Mouse (Mus musculus) C3H10T1/2 (cell line): ENCODE data around the gene Polr3h. TPM values are rescaled to one million over a fixed set of nuclear protein-coding genes. Genes with fewer than 3 reads are reported as not detected.

Experiments used
- polyA plus RNA-seq, 2 experiments: library from polyadenylated mRNA; unstranded; fragments of >200 nt; fragmentation: generic; extraction: Trizol; gene quantifications; one replicate each; pipeline ENCODE4 v1.2.1; 2012; ENCODE audit warnings: missing spikeins in 2 of 2

The Polr3h gene
- 100 to 1,000 TPM; 125 to 258 TPM for polyA plus RNA-seq

DNA sequence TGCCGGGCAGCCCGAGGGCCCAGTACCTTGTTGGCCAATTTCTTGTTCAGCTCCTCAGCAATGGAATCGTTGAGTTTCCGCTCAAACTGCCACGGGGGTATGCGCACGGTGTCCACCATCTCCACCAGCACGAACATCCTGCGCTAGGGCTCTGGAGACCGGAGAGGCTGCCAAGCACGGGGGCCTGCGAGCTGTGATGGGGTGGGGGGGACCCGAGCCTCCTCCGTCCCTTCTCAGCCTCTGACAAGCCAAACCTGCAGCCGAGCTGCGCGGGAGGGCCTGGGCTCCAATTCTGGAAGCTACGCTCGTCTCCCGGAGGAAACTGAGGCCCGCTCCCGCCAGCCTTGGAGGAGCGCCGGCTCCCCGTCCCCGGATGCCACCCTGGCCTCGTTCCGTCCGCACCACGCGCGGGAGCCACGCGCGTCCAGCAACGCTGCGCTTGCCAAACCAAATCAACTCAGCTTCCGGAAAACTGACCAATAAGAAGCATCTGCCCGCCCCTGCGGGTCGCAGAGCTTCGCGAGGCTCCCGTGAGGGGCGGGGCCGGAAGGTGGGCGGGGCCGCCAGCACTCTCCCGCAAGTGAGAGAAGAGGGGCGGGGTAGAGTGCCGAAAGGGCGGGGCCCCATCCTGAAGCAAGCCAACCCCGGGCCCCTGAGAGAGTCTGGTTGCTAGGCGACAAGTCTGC, at the start of gene Polr3h:
Gene Polr3h (minus strand): TSS at position 481 of the 686 bp plus-strand sequence.

DNA sequence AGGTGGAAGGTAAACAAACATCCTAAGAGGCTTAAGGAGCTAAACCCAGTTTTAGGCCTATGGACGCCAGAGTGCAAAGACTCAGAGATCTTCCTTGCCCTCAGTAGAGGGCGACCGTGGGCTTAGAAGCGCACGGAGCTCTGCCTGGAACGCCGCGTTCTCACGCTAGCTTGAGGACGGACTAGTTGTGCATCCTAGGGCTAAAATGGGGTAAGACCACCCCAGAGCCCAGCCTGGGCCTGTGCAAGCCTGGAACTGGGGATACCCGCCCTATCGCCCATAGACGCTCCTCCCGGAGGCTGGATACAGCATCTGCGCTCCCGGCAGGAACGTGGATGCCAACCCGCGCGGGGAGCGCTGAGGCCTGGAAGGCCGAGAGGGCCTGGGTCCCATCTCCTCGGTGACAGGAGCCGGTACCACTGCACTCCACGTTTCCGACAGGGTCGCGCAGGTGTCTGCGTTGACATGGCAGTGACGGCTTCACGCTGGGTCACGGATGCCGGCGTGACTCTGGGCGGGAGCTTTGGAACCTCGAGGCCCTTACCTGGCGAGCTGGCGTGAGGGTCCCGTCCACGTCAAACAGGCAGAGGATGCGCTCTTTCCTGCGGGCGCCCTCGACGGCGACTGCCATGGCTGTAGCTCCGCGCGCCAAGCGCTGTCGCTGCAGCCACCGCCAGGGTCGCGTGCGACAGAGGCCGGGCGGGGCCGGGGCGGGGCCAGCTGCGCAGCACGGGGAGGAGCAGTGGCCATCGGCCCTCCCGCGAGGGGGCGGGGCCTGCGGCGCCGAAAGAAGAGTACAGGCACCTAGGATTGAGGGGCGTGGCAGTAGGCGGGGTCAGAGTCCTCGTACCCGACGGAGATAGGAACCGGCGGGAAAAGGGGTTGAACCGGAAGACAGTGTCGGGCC, 34.4 kb upstream of the Polr3h start, which contains the start of gene Pmm1:
Gene Pmm1 (minus strand): TSS at position 760 of the 907 bp plus-strand sequence.

DNA sequence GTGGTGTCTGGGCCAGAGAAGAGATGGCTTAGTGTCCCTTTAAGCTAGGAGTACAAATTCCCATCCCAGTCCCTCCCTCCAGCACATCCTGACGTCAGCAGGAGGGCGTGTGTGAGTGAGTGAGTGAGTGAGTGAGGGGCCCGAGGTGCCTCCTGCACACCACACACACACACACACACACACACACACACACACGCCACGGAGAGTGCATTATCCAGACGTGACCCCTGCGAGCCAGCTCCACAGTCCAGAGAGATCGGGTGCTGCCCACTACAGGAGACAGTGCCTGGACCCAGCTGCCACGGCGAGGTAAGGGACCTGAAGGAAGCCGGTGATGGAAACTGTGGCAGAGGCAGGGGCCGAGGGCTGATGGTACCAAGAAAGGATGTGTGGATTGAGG, 10.6 kb upstream of the Polr3h start, which contains the start of gene Csdc2:
Gene Csdc2 (plus strand): TSS at position 81 of the 400 bp plus-strand sequence.

DNA sequence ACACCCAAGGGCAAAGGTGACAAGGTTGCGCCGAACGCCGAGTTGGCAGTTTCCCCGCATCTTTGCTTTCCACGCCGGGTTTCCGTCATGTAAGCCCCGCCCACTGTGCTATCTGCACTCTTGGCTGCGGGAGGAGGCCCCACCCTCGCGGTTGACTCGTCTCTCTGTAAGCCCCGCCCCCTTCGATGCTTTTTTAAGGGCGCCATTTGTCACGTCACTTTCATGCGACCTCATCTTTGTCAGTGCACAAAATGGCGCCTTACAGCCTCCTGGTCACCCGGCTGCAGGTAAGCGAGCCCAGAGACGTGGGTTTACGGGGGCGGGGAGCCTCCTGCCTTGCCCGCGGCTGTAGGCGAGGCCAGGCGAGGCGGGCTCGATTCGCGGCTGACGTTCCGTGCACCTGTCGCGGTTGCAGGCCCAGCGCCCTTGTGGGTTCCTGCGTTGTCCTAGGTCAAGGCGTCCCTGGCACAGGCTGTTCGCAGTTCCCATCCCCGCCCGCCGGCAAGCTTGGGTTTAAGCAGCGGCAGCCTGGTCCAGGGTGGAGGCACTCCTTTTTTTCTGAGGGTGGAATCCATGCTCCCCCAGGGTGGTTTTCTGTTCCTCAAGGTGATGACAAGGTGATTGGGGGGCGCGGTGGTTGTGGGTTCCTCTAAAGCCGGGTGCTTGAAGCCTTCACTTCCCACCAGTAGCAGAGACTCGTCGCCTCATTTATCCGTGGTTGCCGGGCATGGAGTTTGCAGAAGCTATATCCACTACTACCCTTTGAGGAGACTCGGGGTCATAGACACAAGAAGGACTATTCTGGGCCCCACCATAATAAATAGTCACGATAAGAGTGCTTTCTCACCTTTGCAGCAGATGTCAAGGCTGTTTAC, 53.5 kb downstream of the Polr3h start, which contains the start of gene Aco2:
Gene Aco2 (plus strand): TSS at position 48 of the 875 bp plus-strand sequence.

DNA sequence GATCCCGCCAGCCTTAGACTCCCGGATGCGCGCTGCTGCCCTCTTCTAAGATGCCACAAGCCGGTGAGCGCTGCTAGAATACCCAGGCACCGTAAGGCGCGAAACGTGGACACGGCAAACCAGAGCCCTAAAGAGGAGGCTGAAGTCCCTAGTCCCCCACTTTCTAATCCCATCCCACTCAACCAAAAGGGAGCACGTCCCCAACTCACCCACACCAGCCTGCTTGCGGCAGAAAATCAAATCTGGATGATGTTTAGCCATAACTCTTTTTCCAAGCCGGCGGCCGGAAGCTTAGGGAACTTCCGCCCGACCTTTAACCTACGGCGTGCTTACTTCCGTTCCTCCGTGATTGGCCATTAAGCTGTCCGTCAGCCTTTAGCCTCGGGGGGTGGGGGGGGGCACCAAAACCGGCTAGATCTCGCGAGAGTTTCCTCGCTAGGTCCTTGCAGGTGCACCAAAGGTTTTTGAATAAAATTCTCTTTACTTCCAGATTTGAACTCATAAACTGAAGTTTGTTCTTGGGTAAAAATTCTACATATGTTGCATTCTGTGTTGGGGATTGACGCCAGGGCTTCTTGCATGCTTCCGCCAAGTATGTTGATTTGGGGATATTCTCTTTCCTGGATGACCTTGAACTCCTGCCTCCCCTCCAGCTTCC, 54.3 kb downstream of the Polr3h start, which contains the start of gene Phf5a:
Gene Phf5a (minus strand): TSS at position 308 of the 658 bp plus-strand sequence.

DNA sequence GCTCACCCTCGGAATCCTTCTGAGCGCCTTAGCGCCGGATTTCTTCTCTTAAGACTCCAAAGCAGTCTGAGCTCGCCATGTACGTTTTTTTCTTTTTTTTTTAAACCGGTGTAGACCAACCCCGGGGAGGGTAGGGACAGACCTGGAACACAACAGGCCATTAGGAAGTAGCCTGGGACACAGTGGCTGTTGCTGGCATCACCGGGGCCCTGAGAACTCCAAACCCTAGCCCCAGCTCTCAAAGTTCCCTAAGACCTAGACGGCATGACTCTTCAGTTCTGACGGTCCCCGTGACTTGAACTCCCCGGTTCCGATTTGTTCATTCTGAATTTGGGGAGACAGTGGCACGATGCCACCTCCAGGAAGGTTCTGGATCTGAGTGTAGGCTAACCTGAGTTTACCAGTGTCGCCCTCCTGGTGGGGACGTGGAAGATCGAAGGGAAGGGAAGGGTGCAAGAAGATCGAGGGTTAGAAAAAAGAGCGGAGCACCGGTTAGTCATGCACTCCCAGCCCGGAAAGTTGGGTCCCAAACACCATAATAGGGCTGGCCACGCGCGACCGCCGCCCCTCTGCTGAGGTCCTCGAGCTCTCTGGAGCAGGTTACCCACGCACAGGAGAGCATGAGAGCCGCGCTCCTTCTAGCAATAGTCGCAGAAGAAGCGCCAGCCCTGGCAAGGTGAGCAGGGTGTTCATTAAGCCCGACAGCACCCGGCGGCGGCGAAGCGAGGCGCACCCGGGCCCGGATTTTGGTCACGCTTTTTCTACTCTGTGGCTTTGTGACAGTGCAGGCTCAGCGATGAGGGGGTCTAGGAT, 67.3 kb downstream of the Polr3h start, which contains the start of gene Tob2:
Gene Tob2 (minus strand): TSS at position 280 of the 813 bp plus-strand sequence.

Other genes with a start within 250 kb of the Polr3h start
- 1 to 10 TPM in 1 of 2 experiments, under 1 TPM in 1; 0.32 to 6.5 TPM for gene Chadl, start 229.0 kb downstream of the Polr3h start, polyA plus RNA-seq
- gene Zc3h7b, start 181.2 kb downstream of the Polr3h start, polyA plus RNA-seq, result 10 to 100 TPM; 14.3 to 57.3 TPM
- 100 to 1,000 TPM in 1 of 2 experiments, 10 to 100 TPM in 1; 95.4 to 107 TPM for gene Rangap1, start 180.7 kb downstream of the Polr3h start, polyA plus RNA-seq
- 100 to 1,000 TPM in 1 of 2 experiments, 10 to 100 TPM in 1; 13.0 to 103 TPM for gene Tef, start 123.8 kb downstream of the Polr3h start, polyA plus RNA-seq
- gene Tob2, start 67.4 kb downstream of the Polr3h start, polyA plus RNA-seq, result 10 to 100 TPM in 1 of 2 experiments, 1 to 10 TPM in 1; 4.6 to 27.0 TPM
- 100 to 1,000 TPM in 1 of 2 experiments, 10 to 100 TPM in 1; 74.6 to 139 TPM for gene Phf5a, start 54.3 kb downstream of the Polr3h start, polyA plus RNA-seq
- 100 to 1,000 TPM; 146 to 306 TPM for gene Aco2, start 53.9 kb downstream of the Polr3h start, polyA plus RNA-seq
- gene Csdc2, start 10.5 kb upstream of the Polr3h start, polyA plus RNA-seq, result 1 to 10 TPM in 1 of 2 experiments, under 1 TPM in 1; 0.05 to 2.0 TPM
- gene Pmm1, start 34.7 kb upstream of the Polr3h start, polyA plus RNA-seq, result 100 to 1,000 TPM; 110 to 119 TPM
- not detected for gene 1700029P11Rik, start 54.3 kb upstream of the Polr3h start, polyA plus RNA-seq
- gene Xrcc6, start 61.6 kb upstream of the Polr3h start, polyA plus RNA-seq, result 10 to 100 TPM; 23.7 to 40.7 TPM
- 10 to 100 TPM; 28.2 to 46.7 TPM for gene Desi1, start 107.6 kb upstream of the Polr3h start, polyA plus RNA-seq
- gene Snu13, start 121.4 kb upstream of the Polr3h start, polyA plus RNA-seq, result 100 to 1,000 TPM; 121 to 181 TPM
- under 1 TPM in 1 of 2 experiments, not detected in 1; 0.01 TPM for gene 4930407I10Rik, start 132.9 kb upstream of the Polr3h start, polyA plus RNA-seq
- gene Mei1, start 143.8 kb upstream of the Polr3h start, polyA plus RNA-seq, result under 1 TPM in 1 of 2 experiments, not detected in 1; 0.01 TPM
- gene Ccdc134, start 201.7 kb upstream of the Polr3h start, polyA plus RNA-seq, result 10 to 100 TPM in 1 of 2 experiments, 1 to 10 TPM in 1; 6.5 to 13.8 TPM
- gene Srebf2, start 220.9 kb upstream of the Polr3h start, polyA plus RNA-seq, result 100 to 1,000 TPM in 1 of 2 experiments, 10 to 100 TPM in 1; 70.2 to 128 TPM